Mouse (Mus musculus) intestine, embryonic 14.5 days (tissue): ENCODE data around the gene Nrbf2. TPM values are rescaled to one million over a fixed set of nuclear protein-coding genes. Genes with fewer than 3 reads are reported as not detected.
A peak's percentile ranks its signal among the peaks of the same experiment; 100 is the strongest.

Source experiments
- ATAC-seq: fragments of 200-750 bp; cut with Nextera tagmentation; replicated peaks from 2 replicates; pipeline ENCODE4 v1.8.0; 2017; ENCODE audit warnings: low read depth, moderate number of reproducible peaks, moderate TSS enrichment, moderate library complexity; ENCODE audit not compliant: low FRiP score, low TSS enrichment
- DNase-seq: peaks from one replicate; pipeline ENCODE4 v3.0.0-alpha.2; 2018; ENCODE audit warnings: low spot score
- H3K27ac ChIP-seq: fragments of 300-500 bp; sonication (generic); 2 replicates; pipeline ENCODE4 v1.5.1; 2014; ENCODE audit warnings: low read depth, mild to moderate bottlenecking, control low read depth
- H3K27me3 ChIP-seq: fragments of 300-500 bp; sonication (generic); replicated peaks from 2 replicates; pipeline ENCODE4 v1.6.1; 2014; ENCODE audit warnings: low read length, control low read depth; ENCODE audit not compliant: control insufficient read depth, insufficient read depth
- H3K36me3 ChIP-seq: fragments of 300-500 bp; sonication (generic); 2 replicates; pipeline ENCODE4 v1.6.1; 2014; ENCODE audit warnings: low read length, control low read depth; ENCODE audit not compliant: control insufficient read depth, insufficient read depth
- H3K4me1 ChIP-seq: fragments of 300-500 bp; sonication (generic); replicated peaks from 2 replicates; pipeline ENCODE4 v1.6.1; 2014; ENCODE audit warnings: low read length, control low read depth, mixed read lengths; ENCODE audit not compliant: control insufficient read depth, insufficient read depth
- H3K4me2 ChIP-seq: fragments of 300-500 bp; sonication (generic); 2 replicates; pipeline ENCODE4 v1.6.1; 2014; ENCODE audit warnings: low read length
- H3K4me3 ChIP-seq: fragments of 300-500 bp; sonication (generic); 2 replicates; pipeline ENCODE4 v1.5.1; 2014; ENCODE audit warnings: low read depth, low read length, control low read depth, mixed read lengths
- H3K9ac ChIP-seq: fragments of 300-500 bp; sonication (generic); 2 replicates; pipeline ENCODE4 v1.6.1; 2014; ENCODE audit warnings: mild to moderate bottlenecking, low read length
- H3K9me3 ChIP-seq: fragments of 300-500 bp; sonication (generic); 2 replicates; pipeline ENCODE4 v1.6.1; 2016; ENCODE audit warnings: low read length, control low read depth; ENCODE audit not compliant: control insufficient read depth
- WGBS: fragments of 180-500 bp; shearing (Covaris S2); extraction: QIAGEN DNeasy Blood & Tissue Kit; methylation state at CpG from one replicate; pipeline ENCODE4 v1.1.7; 2014; 5-methylcytosine and 5-hydroxymethylcytosine counted together
- polyA plus RNA-seq: library from polyadenylated mRNA; unstranded; fragments of >200 nt; fragmentation: Nextera tagmentation; extraction: Ambion mirVana; gene quantifications from 2 replicates; pipeline ENCODE4 v1.2.1, GENCODE M21; 2014

The Nrbf2 gene
- polyA plus RNA-seq, 1 experiment from 2014 or later = 36.0 TPM

GRCm38 (mm10) chr10:67317931-67318460 lies 32.9 kb upstream of the Nrbf2 start:
- peak overlapping the region; percentile 55 for H3K4me2 ChIP-seq
- H3K36me3 ChIP-seq = no peaks in the 10 kb centered on the region
- H3K9me3 ChIP-seq = no peaks in the 10 kb centered on the region
- H3K4me3 ChIP-seq = peak overlapping the region; percentile 28
- no peak overlapping the region for H3K27ac ChIP-seq
- ATAC-seq = no peak
- WGBS = 2% methylated on average over 20 of the region's 20 CpGs
- DNase-seq = no peak
- H3K4me1 ChIP-seq = peaks cover 5% of the 10 kb centered on the region; the same call in 1 of the 2 replicates
- peaks cover 4% of the 10 kb centered on the region; the same call in 1 of the 2 replicates for H3K27me3 ChIP-seq
- 0 out of 2 replicates have a peak overlapping the region, but pooled peaks have one; percentile 17 for H3K9ac ChIP-seq

DNA sequence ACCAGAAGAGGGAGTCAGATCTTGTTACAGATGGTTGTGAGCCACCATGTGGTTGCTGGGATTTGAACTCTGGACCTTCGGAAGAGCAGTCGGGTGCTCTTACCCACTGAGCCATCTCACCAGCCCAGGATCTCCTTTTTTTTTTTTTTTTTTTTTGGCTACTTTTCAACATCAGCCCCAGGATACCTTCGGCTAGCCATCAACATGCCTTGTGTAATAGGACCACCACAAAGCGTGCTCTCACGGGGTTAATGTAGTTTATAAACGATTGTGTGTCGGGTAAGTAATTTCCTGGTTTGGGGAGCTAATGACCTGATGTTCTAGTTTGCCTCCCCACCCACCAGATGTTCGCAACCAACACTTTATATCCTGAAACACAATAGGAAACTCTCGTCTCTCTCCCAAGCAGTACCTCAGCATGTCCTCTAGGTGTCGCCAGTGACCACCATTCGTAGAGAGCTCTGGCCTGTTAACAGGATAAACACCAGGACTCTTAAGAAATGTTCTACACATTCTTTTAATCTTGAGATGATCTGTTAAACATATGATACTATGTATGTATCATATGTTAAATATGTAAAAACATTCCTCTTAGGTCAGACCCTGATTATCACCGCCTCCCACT lies 29.8 kb upstream of the Nrbf2 start:
- DNase-seq (peak; percentile 81), ATAC-seq (no peak)
- 16% methylated on average over 12 of the region's 12 CpGs for WGBS
- H3K27ac ChIP-seq = no peak overlapping the region
- peaks cover 4% of the 10 kb centered on the region; the same call in 1 of the 2 replicates for H3K27me3 ChIP-seq
- H3K4me3 ChIP-seq = no peak overlapping the region
- H3K4me1 ChIP-seq = peaks cover 5% of the 10 kb centered on the region; the same call in 1 of the 2 replicates
- H3K4me2 ChIP-seq = no peak overlapping the region
- no peaks in the 10 kb centered on the region for H3K9me3 ChIP-seq
- H3K9ac ChIP-seq = no peak overlapping the region
- H3K36me3 ChIP-seq = no peaks in the 10 kb centered on the region

DNA sequence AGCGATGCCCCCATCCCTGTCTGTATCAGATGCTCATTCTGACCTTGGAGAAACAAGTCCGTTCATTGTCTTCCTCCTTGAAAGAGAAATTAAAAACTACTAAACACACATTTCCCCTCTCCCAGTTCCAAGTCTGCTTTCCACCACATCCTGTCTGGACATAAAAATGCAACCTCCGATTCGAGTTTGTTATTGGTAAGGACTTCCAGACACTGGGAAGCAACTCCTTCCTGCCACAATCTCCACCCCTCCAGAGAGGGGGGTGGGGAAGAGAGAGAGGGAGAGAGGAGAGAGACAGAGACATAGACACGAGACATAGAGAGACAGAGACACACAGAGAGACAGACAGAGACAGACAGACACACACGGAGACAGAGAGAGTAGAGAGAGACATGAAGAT lies 27.4 kb upstream of the Nrbf2 start:
- H3K4me1 ChIP-seq = peaks cover under 1% of the 10 kb centered on the region; the same call in 1 of the 2 replicates
- no peak overlapping the region for H3K4me3 ChIP-seq
- no peak overlapping the region for H3K9ac ChIP-seq
- no peaks in the 10 kb centered on the region; the same call in 1 of the 2 replicates for H3K27me3 ChIP-seq
- no peak for DNase-seq
- no peak overlapping the region for H3K4me2 ChIP-seq
- 0 out of 2 replicates have a peak overlapping the region, but pooled peaks have one; percentile 36 for H3K27ac ChIP-seq
- H3K36me3 ChIP-seq = no peaks in the 10 kb centered on the region
- H3K9me3 ChIP-seq = no peaks in the 10 kb centered on the region
- 40% methylated on average over 6 of the region's 6 CpGs for WGBS
- no peak for ATAC-seq

DNA sequence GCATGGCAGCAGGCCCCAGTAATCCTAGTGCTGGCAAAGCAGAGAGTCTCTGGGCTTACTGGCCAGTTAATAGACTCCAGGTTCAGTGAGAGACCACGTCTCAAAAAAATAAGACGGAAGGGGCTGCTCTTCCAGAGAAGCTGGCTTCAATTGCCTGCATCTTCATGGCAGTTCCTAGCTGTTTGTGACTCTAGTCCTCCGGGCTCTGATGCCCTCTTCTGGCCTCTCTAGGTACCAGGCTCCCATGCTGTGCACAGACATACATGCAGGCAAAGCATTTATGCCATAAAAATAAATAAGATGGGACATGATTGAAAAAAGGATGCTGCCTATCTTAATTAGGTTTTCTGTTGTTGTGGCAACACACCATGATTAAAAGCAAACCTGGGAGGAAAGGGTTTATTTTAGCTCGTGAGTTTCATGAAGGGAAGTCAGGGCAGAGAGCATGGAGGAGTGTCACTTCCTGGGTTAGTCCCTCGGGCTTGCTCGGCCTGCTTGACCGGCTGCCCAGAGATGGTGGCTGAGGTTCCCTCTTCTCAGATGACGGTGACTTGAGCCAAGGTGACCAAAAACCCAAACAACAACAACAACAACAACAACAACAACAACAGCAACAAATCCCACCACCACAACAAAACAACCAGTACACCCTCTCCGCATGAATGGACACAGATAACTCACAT lies 26.3 kb upstream of the Nrbf2 start:
- Histone ChIP-seq H3K9ac (no peak overlapping the region), H3K9me3 (no peaks in the 10 kb centered on the region), H3K4me2 (no peak overlapping the region), H3K27me3 (no peaks in the 10 kb centered on the region; the same call in 1 of the 2 replicates), H3K36me3 (no peaks in the 10 kb centered on the region), H3K4me1 (no peaks in the 10 kb centered on the region), H3K4me3 (no peak overlapping the region), H3K27ac (no peak overlapping the region)
- WGBS = 30% methylated on average over 9 of the region's 9 CpGs
- ATAC-seq = 0 out of 2 replicates have a peak, but pooled peaks have one; percentile 56
- no peak for DNase-seq

DNA sequence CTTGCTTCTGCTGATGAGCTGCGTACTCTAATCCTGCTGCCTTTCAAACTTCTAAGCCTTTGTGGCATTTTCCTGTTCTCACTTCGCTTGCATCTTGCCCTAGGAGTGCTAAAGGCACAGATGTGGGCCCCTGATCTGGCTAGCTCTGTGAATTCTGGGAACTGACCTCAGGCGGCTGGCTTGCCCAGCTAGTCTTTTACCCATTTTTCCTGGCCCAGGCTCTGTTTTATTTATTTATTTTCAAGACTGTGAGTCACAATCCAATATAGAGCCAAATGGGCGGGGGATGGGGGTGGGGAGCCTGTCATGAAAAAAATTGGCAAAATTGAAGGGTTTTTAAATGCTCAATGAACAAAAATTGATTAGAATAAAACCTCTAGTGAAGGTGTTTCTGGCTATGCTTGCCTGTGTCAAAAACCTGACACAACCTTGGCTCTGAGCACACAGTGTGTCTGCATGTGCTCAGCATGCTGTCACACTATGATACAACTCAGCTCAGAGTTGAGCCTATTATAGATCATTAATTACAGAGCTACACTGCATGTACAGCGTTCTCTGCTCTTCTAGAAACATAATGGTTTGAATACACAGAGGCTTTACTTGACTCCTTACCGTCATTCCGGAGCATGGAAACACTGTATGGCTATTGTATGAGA lies 24.5 kb upstream of the Nrbf2 start:
- ATAC-seq = no peak

GRCm38 (mm10) chr10:67302340-67302739 lies 17.2 kb upstream of the Nrbf2 start:
- no peaks in the 10 kb centered on the region for H3K27me3 ChIP-seq
- H3K27ac ChIP-seq = no peak overlapping the region
- DNase-seq = no peak
- H3K4me2 ChIP-seq = no peak overlapping the region
- no peak overlapping the region for H3K4me3 ChIP-seq
- no peak overlapping the region for H3K9ac ChIP-seq
- H3K4me1 ChIP-seq = no peaks in the 10 kb centered on the region
- no peaks in the 10 kb centered on the region for H3K36me3 ChIP-seq
- no peak for ATAC-seq
- WGBS = 47% methylated on average over 2 of the region's 2 CpGs
- H3K9me3 ChIP-seq = no peaks in the 10 kb centered on the region

More for the DNA sequence above, 24.5 kb upstream of the Nrbf2 start:
- Histone ChIP-seq H3K4me3 (no peak overlapping the region), H3K9me3 (no peaks in the 10 kb centered on the region), H3K27ac (no peak overlapping the region), H3K4me1 (no peaks in the 10 kb centered on the region), H3K4me2 (no peak overlapping the region), H3K36me3 (no peaks in the 10 kb centered on the region), H3K27me3 (no peaks in the 10 kb centered on the region), H3K9ac (no peak overlapping the region)
- WGBS = 77% methylated on average over 7 of the region's 7 CpGs
- DNase-seq = no peak

- H3K36me3 ChIP-seq = no peaks in the 10 kb centered on the region
- H3K9me3 ChIP-seq = no peaks in the 10 kb centered on the region
- WGBS = 90% methylated on average over 6 of the region's 6 CpGs
- H3K4me3 ChIP-seq = no peak overlapping the region
- ATAC-seq (no peak), DNase-seq (no peak)
- H3K9ac ChIP-seq = no peak overlapping the region
- H3K4me1 ChIP-seq = no peaks in the 10 kb centered on the region
- no peaks in the 10 kb centered on the region for H3K27me3 ChIP-seq
- no peak overlapping the region for H3K27ac ChIP-seq
- H3K4me2 ChIP-seq = no peak overlapping the region
These were observed 15.9 kb upstream of the Nrbf2 start for GRCm38 (mm10) chr10:67301046-67301445.

DNA sequence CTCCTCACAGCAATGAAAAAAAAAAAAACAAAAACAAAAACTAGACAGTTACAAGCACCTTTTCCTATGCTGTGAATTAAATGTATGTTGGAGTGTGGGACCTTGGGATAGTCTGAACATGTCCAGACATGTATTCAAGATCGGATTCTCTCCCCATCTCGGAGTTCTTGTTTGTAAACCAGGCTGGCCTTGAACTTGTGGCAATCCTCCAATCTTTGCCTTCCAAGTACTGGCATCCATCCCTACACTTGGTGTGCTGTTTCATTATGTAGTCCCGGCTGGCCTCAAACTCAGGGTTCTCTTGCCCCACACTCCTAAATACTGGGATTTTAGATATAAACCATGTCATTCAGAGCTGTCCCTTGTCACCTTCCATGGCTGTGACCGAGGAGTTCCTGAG lies 14.2 kb upstream of the Nrbf2 start:
- H3K4me2 ChIP-seq = no peak overlapping the region
- 77% methylated on average over 4 of the region's 4 CpGs for WGBS
- no peaks in the 10 kb centered on the region for H3K9me3 ChIP-seq
- H3K27ac ChIP-seq = no peak overlapping the region
- no peaks in the 10 kb centered on the region for H3K36me3 ChIP-seq
- no peak for ATAC-seq
- H3K4me3 ChIP-seq = no peak overlapping the region
- no peak for DNase-seq
- no peaks in the 10 kb centered on the region for H3K27me3 ChIP-seq
- no peak overlapping the region for H3K9ac ChIP-seq
- no peaks in the 10 kb centered on the region for H3K4me1 ChIP-seq
